9 mouse cellular contexts compared by ENCODE assay signal in genomic region chr3:101405495-101405894, GRCm38 (mm10). TPM values are rescaled to one million over a fixed set of nuclear protein-coding genes. Genes with fewer than 3 reads are reported as not detected.
DNase-seq lines count a peak whose midpoint lies in the region; ATAC-seq lines count a peak whose summit lies in the region.
"Had no signal": no experiment of that assay in that cellular context is flagged by ENCODE, and none has a peak within 500 bp of the region (broad histone marks: within the 10 kb centered on the region; RNA-seq: fewer than 3 reads in every experiment).

No protein-coding gene starts in this region.

- H3K4me2 ChIP-seq in hindbrain, embryonic 15.5 days, result no peak overlapping the region
- H3K4me2 ChIP-seq in stomach, embryonic 14.5 days (replicated peaks; ENCODE audit: low read depth, low read length), result peak overlapping the region; percentile 6; the same call in 1 of the 2 replicates
- H3K4me2 ChIP-seq: liver, embryonic 13.5 days had no signal

- no peak overlapping the region for H3K9ac ChIP-seq in hindbrain, embryonic 15.5 days
- H3K9ac ChIP-seq in stomach, embryonic 14.5 days (replicated peaks; ENCODE audit: low read depth, low read length), result no peak overlapping the region
- H3K9ac ChIP-seq: liver, embryonic 13.5 days had no signal

- ATAC-seq in hindbrain, embryonic 15.5 days (ENCODE audit: low FRiP score, low read depth), result peak; percentile 37
- ATAC-seq in stomach, embryonic 14.5 days (ENCODE audit: insufficient number of reproducible peaks, insufficient read depth, low FRiP score, low read depth), result peak; percentile 40; the same call in 1 of the 2 replicates

- whole genome bisulfite sequencing in hindbrain, embryonic 15.5 days, result 46% methylated on average over 10 of the region's 10 CpGs
- 54% methylated on average over 10 of the region's 10 CpGs for WGBS in limb, embryonic 10.5 days
- WGBS in stomach, embryonic 14.5 days, result 26% methylated on average over 10 of the region's 10 CpGs

- H3K4me3 ChIP-seq in hindbrain, embryonic 15.5 days, result no peak overlapping the region
- no peak overlapping the region for H3K4me3 ChIP-seq in limb, embryonic 10.5 days
- no peak overlapping the region for H3K4me3 ChIP-seq in stomach, embryonic 14.5 days (ENCODE audit: low read depth, low read length)
- H3K4me3 ChIP-seq: liver, embryonic 13.5 days had no signal

- peaks cover 62% of the 10 kb centered on the region for H3K4me1 ChIP-seq in hindbrain, embryonic 15.5 days (replicated peaks)
- peaks cover 98% of the 10 kb centered on the region for H3K4me1 ChIP-seq in limb, embryonic 10.5 days
- peaks cover 58% of the 10 kb centered on the region for H3K4me1 ChIP-seq in stomach, embryonic 14.5 days (ENCODE audit: control insufficient read depth, insufficient read depth, low read length)

- no peaks in the 10 kb centered on the region for H3K27me3 ChIP-seq in hindbrain, embryonic 15.5 days
- H3K27me3 ChIP-seq in limb, embryonic 10.5 days (ENCODE audit: low read depth, poor library complexity, severe bottlenecking), result no peaks in the 10 kb centered on the region
- H3K27me3 ChIP-seq in stomach, embryonic 14.5 days (ENCODE audit: control insufficient read depth, insufficient read depth, low read length), result no peaks in the 10 kb centered on the region
- H3K27me3 ChIP-seq: liver, embryonic 13.5 days had no signal

- H3K27ac ChIP-seq in hindbrain, embryonic 15.5 days (replicated peaks), result peak overlapping the region; percentile 56; the same call in 1 of the 2 replicates
- H3K27ac ChIP-seq in limb, embryonic 10.5 days, result peak overlapping the region; percentile 37; the same call in 1 of the 2 replicates
- no peak overlapping the region for H3K27ac ChIP-seq in stomach, embryonic 14.5 days (ENCODE audit: low read length)
- H3K27ac ChIP-seq: liver, embryonic 13.5 days had no signal

- H3K36me3 ChIP-seq in hindbrain, embryonic 15.5 days, result no peaks in the 10 kb centered on the region
- H3K36me3 ChIP-seq in limb, embryonic 10.5 days, result peaks cover 10% of the 10 kb centered on the region
- H3K36me3 ChIP-seq in stomach, embryonic 14.5 days (ENCODE audit: control insufficient read depth, insufficient read depth, low read length), result no peaks in the 10 kb centered on the region
- H3K36me3 ChIP-seq: liver, embryonic 13.5 days had no signal

- no peaks in the 10 kb centered on the region for H3K9me3 ChIP-seq in hindbrain, embryonic 15.5 days
- no peaks in the 10 kb centered on the region for H3K9me3 ChIP-seq in limb, embryonic 10.5 days (replicated peaks)
- H3K9me3 ChIP-seq in stomach, embryonic 14.5 days (ENCODE audit: control insufficient read depth, low read depth, low read length), result no peaks in the 10 kb centered on the region
- H3K9me3 ChIP-seq: liver, embryonic 13.5 days had no signal

- intact Hi-C loops in heart, postnatal 25 days (cut with DNase I), result loop anchor here (5.0 kb wide), 1 partner anchor 33 kb away; no protein-coding TSS in a partner anchor

- peak; percentile 33 to 44 for DNase-seq in heart, adult 18-20 months
- DNase-seq in heart, postnatal 25 days (ENCODE audit: low spot score), result no peak
- peak; percentile 91 for DNase-seq in cerebellum, postnatal 10 days
- no peak for DNase-seq in limb, embryonic 10.5 days (ENCODE audit: low spot score)
- no peak for DNase-seq in spleen, postnatal 36 days (ENCODE audit: low spot score in 2 of 2)
- DNase-seq in embryo, embryonic 10 days (ENCODE audit: low spot score), result no peak
- DNase-seq: liver, embryonic 13.5 days had no signal

RNA-seq across cellular contexts. Expression of gene Igsf3, which starts 28.6 kb away (rescaled TPM):
- total RNA-seq in heart, adult 18-20 months (2021), result 10 to 100 TPM; 10.5 to 10.6 TPM
- total RNA-seq in heart, postnatal 25 days (2021), result 10 to 100 TPM; 11.6 to 12.5 TPM
- polyA plus RNA-seq in hindbrain, embryonic 15.5 days (2015; fragmentation: Nextera tagmentation; extraction: Ambion mirVana), result 80.2 and 90.6 TPM in 2 replicates
- polyA plus RNA-seq in limb, embryonic 10.5 days (2016; fragmentation: Nextera tagmentation; extraction: Ambion mirVana), result 59.9 and 84.9 TPM in 2 replicates
- 30.0 and 30.7 TPM in 2 replicates for polyA plus RNA-seq in stomach, embryonic 14.5 days (2014; fragmentation: Nextera tagmentation; extraction: Ambion mirVana)

Comparison
In these comparisons a context has a peak if more than half of its experiments do, and no peak if none do; other contexts are left out.
1. DNase-seq: peak in heart, adult 18-20 months (2 of 2) and cerebellum, postnatal 10 days (2 of 2); none in heart, postnatal 25 days (single experiment), limb, embryonic 10.5 days (single experiment), spleen, postnatal 36 days (0 of 2) and embryo, embryonic 10 days (single experiment).